Mouse (Mus musculus): ENCODE results near the gene F2rl2.
A peak's percentile ranks its signal among the peaks of the same experiment; 100 is the strongest.

F2rl2 gene

DNA sequence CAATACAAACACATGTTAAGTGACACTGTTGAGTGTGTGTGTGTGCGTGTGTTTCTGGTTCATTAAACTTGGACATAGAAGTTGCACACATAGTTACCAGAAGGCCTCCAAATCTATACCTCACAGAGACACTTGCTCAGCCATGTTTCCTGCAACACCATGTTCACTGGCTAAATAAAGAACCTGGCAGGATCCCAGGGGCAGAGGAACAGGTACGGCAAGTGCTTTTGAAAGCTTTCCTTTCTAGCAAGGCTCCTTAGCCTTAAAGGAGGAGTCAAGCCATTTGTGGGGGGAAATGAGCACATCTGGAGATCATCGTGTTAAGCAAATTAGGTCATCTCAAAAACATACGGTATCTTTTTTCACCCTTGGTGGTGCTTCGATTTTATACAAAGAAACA, 6.7 kb downstream of the F2rl2 start:
- DNase-seq (ENCODE audit: low read depth), result no peak

DNA sequence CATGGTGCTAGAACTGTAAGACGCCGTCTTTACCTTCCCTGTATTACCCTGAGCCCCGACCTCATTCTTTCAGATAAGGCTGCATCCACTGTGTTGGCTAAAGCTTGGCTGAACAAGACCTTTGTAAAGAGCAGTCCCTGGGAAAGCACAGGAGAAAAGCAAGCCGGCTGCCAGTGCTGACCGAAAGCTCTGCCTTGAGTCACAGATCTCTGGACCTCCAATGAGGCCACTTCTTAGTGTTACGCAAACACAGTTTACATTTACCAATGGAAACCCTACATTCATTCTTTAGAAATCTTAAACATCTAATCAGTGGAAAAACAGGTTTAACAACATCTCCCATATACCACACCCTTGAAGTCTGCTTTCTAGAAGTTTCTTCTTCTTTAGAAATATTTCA, 8.9 kb downstream of the F2rl2 start:
- no peak for DNase-seq (ENCODE audit: low read depth)

DNA sequence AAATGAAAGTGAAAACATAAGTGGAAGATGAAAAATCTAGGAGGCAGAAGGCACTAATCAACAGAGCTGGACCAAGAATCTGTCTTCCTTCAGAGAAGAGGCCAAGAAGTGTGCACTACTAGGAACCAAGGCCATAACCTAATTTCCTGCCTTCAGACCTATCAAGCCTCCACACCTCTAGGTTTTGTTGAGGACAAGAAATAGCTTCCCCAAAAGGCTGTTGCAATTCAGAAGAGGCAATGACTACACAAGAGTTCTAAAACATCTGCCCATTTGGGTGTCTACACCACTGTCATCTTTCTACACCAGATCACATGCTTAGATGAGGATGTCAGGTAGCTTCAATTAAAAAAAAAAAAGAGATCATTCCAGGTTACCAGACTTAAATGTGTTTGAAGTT, 15.4 kb downstream of the F2rl2 start:
- peak; percentile 60 for DNase-seq (ENCODE audit: low read depth)

DNA sequence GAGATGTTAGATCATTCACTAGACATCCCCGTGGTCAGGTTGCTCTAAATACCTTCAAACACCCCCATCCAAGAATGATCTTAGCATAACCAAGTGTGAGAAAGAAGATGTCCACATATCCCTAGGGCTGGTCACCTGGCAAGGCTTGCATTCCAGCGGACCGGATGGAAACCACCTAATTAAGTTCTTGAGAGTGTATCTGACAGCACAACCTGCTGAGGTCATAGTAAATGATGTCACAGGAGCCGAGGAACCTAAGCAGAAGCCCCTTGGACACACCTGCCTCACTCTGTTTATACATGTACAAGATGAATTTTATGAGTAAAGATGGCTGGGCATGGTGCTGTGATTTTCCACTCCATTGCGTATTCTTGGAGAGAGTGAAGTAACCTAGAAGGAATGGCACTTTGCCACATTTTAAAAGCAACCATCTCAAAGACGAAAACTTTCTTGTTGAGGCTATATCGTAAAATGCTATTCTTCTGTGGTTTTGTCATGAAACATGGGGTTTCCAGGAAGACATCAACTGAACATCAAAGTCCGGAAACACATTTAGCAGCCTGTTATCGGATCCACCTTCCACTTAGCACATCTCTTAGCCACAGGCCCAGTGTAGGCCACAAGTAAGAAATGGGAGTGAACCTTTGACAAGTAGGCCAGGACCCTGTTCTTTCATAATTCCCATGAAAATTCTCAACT, 16.1 kb downstream of the F2rl2 start:
- DNase-seq (ENCODE audit: low read depth), result peak; percentile 84

DNA sequence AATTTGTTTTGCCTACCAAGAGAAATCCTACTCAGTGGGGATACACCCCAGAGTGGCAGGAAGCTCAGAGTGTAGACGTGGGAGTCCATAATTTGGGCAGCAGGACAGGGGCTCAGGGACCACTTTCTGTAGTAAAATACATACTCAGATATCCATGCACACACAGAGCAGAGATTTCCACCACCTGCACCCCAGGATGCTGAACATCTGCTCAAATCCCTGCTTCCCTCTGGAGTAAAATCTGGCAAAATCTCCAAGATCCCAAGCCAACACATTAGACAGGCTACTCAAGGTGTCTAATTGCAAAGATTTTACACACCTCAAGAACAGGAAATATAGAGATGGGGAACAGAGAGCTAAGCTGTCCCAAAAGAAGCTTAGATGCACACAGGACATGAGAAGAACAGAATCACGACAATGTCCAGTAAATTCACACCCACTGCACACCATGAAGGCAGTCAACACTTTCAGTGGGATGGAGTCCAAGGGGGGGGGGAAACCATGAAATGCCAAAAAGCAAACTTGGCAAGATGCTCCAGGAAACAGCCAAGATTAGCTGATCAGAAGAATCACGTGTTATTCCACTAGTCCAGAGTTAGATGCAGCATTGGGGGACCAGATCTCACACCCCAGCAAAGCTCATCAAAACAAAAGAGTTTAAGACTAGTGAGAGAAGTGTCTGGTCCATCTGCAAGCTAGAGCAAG, 17.8 kb downstream of the F2rl2 start:
- peak; percentile 25 for DNase-seq (ENCODE audit: low read depth)

DNA sequence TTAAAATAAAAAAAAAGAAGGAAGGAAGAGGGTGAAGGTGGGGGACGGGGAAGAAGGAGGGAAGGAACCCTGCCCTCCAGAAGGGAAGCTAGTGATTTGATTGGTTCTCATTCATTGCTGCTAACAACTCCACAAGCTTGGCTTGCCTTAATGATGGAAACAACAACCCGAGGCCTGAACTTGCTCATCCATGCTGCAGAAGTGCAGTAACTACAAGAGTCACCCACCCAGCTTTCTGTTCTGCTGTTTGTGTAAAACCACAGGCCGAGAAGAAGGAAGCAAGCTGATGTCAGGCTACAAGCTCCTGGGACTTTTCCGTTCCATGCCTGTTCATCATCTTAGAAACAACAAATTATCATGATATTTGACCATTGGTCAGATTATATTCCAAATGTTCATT, 18.7 kb downstream of the F2rl2 start:
- peak; percentile 50 for DNase-seq (ENCODE audit: low read depth)

DNA sequence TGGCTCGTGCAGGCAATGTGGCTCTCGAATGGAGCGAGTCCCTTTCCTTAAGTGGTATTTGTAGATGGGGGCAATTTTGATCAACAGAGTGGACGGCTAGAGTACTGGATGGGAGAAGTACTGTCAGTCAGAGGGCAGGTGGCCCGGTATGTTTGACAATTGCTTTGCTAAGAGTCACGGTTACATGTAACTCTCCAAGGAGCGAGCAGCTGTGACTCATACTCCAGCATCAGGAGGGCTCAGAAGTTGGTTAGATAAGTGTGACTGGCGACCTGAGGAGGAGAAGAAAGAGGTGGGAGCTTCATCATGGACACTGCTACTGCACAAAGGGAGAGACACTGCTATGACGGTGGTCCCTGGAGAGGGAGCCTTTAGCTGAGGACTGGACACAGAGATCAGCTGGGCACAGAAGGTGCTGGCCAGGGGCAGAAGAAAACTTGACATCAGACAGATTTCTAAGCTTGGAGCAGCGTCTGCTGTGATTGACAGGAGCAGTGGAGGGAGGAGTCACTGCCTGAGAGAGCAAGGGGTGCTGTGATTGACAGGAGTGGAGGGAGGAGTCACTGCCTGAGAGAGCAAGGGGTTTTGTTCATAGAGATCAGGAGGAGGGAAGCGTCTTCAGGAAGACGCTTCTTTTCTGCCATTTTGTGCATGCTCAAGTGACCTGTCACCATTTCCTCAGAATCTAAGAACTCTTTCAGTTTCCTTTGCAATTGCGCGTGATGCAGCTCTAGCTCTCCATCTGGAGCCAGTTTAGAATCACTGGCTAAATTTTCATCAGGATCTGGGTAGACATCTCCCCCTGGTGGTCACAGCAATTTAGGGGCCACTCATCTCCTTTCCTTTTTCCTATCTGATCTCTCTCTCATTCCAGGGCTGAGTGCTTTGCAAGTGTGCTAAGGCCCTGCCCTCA, 22.9 kb downstream of the F2rl2 start:
- DNase-seq (ENCODE audit: low read depth), result peak; percentile 91

DNA sequence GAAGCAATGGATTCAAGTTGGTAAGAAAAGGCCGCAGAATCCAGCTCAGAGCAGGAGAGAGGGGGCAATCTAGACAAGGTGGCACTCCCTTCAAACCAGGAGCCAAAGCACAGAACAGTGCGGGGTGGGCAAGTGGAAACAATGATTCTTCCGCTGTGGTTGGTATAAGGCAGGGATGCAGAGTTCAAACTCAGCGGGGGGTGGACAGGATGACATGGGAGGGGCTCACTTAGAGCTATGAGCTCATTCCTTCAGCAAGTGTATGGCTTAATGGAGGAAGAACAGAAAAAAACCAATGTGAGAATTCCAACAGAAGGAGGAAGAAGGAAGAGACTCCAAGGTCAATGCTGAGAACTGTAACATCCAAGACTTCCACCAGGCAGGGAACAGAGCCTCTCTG, 33.8 kb downstream of the F2rl2 start:
- no peak for DNase-seq (ENCODE audit: low read depth)

DNA sequence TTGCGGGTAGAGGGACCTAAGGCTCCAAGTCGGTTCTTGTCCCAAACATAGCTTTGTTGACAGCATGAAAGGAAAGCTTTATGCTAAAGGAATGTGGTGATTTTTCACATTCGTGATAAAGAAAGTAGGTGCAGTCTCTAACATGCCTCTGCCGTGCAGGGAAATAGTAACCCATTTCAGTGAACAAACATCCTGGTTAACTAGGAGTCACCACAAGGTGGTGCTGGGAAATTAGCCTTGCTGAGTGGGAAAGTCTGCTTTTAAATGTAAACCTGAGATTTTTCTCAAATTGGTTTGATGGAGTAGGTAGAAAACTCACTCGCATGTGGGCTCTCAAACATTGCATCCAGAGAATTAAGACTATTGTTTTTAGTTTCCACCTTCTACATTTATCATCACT, 43.0 kb downstream of the F2rl2 start:
- peak; percentile 38 for DNase-seq (ENCODE audit: low read depth)

DNA sequence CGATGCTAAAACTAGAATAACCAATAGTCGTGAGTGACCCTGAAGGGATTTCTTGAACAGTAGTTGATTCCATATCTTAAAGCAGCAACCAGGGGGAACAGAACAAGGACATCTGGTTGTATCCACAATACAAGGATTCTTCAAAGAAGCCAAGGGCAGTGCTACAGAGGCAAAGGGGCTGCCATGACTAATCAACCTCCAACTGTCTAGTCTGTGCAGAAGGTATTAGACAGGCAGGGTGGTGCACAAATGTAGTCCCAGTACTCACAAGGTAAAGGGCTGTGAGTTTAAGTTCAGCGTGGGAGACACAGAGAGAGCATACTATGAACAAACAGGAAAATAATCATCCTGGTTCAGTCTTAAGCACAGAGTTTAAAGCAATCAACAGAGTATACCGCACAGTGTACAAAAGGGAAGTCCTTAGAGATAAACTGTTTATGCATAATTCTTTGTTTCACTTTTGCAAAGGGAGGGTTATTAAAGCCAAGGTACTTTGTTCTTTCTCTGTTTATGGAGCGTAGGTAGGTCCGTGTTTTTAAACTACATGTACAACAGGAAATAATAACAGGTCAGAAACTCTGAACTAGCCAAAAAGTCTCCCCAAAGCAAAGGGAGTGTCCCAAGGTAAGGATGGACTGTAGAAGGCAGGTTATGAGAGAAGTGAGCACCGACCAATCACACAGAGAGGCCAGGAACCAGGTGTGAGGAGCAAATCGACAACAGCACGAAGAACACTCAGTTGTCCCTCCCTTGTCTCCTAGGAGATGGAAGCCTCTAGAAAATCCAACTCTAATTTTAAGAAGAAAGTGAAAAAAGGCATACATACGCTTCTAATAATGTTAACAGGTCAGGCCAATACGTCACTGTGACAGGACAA, 45.4 kb downstream of the F2rl2 start:
- DNase-seq (ENCODE audit: low read depth), result peak; percentile 64

DNA sequence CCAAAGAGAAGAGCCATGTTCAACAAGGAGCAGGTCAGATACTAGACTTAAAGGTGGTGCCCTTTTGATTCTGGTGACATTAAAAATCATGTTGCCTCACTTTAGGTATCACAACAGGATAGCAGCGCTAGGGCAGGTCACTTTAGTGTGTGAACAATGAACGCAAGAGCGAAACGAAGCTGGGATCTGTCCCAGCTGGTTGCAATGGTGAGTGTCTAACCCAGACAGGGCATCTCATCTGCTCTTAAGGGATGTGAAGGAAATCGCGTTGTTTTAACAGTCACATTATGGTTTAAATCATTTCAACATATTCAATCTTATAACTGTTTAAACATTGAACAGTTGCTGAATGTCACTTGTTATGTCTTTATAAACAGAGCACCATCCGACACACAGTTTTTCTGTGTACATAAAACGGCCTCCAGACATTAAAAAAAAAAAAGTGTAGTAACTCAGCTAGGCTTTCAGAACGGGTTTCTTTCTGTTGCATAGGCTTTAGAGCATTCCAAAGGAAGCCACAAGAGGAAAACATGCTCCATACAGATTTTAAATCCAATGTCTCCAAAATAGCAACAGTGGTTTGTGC, 46.3 kb downstream of the F2rl2 start:
- no peak for DNase-seq (ENCODE audit: low read depth)

DNA sequence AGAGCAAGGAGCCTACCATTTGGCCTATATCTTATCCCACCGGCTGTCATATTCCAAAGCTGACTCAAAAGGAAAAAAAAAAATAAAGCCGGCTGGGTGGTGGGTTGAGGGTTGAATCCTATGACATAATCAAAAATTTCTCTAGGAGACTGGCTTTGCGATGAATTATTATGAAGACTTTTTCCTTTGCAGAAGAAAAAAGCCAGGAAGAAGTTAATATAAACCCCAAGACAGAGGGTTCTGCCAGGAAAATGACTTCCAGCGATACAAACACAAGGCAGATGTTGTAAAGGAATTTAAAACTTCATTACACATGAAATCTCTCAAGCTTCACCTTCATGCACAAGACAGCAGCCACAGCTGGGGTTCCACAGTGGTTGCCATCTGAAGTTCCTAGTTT, 48.8 kb downstream of the F2rl2 start:
- no peak for DNase-seq (ENCODE audit: low read depth)

DNA sequence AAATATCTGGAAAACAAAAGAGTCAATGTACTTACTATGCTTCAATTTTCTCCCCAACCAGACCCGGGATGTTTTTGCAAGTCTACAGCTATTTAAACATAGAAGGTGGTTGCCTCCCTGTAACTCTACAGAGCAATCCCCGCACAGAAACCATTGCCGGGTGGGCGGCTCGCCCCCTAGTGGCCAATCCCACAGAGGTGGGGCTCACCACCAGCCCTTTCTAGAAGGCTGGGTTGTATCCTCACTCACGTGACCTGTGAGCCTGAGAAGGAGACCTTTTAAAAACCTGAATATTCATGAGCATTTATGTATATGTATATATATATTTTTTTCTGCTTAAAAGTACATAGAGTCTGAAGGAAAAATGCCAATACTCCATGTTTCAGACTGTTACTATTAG, 49.9 kb downstream of the F2rl2 start:
- peak; percentile 49 for DNase-seq (ENCODE audit: low read depth)

DNA sequence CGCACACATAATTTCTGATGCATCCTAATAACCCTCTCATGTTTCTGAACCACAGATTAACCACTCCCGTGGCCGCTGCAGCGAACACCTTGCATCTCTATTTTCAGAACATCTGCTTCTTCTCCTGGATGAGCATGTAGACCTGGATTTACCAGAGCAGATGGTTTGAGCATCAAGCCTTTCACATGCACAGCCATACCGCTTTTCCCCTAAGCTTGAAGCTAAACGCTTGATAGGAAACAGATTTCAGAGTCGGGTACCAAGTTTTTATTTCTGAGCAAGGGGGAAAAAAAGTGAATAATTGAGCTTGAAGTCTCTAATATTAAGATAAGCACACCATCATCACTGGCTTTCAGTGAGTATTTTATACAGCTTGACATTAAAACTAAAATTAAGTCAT, 50.4 kb downstream of the F2rl2 start:
- no peak for DNase-seq (ENCODE audit: low read depth)

DNA sequence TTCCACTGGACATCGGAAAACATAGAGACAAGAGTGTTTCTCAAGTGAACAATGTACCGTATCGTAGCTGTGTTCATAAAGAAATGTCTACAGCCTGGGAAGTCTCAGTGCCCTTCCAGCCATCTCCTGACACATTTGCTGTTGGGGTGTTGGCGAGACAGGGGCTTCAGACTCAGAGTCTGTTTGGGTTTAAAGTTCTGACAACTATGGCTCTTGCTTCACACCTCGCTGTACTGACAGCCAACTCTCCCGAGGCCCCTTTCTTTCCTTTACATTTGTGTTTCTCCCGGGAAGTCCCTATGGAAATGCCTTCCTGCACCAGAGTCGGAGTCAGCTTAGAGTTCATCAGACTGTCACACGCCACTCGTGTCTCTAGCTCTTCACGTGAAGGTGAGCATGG, 50.9 kb downstream of the F2rl2 start:
- no peak for DNase-seq (ENCODE audit: low read depth)

All from induced T-regulatory cell, adult 2 months (primary cell).